Mouse (Mus musculus) liver, embryonic 14.5 days (tissue): ENCODE results near the gene Lrrc63.

Experiments
- CTCF ChIP-seq: IDR thresholded peaks from 2 replicates; pipeline ENCODE4 v1.5.1; 2016; ENCODE audit warnings: antibody characterized with exemption, low read depth, control low read depth
- EP300 ChIP-seq: IDR thresholded peaks from 2 replicates; pipeline ENCODE4 v1.6.1; 2016; ENCODE audit warnings: antibody characterized with exemption, low read depth

DNA sequence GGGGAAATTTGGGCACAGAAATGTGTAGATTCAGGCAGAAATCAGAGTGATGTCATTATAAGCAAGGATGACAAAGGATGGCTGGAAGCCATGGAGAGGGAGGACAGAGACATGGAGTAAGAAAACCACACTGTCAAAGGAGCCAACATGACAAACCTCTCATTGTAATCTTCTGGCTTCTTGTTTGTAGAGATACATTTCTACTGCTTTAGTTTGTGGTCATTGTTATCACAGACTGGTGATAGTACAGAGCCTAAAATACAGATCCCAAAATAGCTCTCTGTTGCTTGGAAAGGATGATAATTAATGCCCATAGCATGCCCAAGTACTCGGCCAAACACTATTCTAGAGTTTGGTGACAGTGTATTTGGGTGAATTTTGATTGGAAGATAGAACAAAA is 39.9 kb upstream of the Lrrc63 start:
- no peak for TF ChIP-seq CTCF
- no peak for TF ChIP-seq EP300
